Mouse (Mus musculus) thymus, adult 2 months (tissue): ENCODE data around the gene Btg1.

Experiments used
- CTCF ChIP-seq: fragments of 200-500 bp; IDR thresholded peaks from 2 replicates; pipeline ENCODE4 v1.5.1; 2012; ENCODE audit warnings: mild to moderate bottlenecking, control low read depth, low read length, moderate library complexity, borderline replicate concordance; ENCODE audit not compliant: control insufficient read depth, poor library complexity, insufficient read depth; ENCODE audit errors: extremely low read depth
- POLR2A ChIP-seq: fragments of 200-500 bp; IDR thresholded peaks from 2 replicates; pipeline ENCODE4 v1.6.1; 2012; ENCODE audit warnings: mild to moderate bottlenecking, low read length, control low read depth, moderate library complexity; ENCODE audit not compliant: control insufficient read depth, poor library complexity, insufficient read depth; ENCODE audit errors: extremely low read depth

GRCm38 (mm10) chr10:96609356-96610345, 7.2 kb upstream of the Btg1 start:
- TF ChIP-seq CTCF (no peak), POLR2A (no peak)
